Mouse (Mus musculus) megakaryocyte, embryonic 14.5 days (primary cell): ENCODE results near the gene Snai1.

Experiments used
- FLI1 ChIP-seq: IDR thresholded peaks from 2 replicates; pipeline ENCODE4 v1.6.1; 2012; ENCODE audit warnings: low read length, inconsistent platforms, mixed read lengths
- GATA1 ChIP-seq: IDR thresholded peaks from 3 replicates; pipeline ENCODE4 v1.6.1; 2012; ENCODE audit warnings: mixed read lengths, low read length, inconsistent platforms, borderline replicate concordance

DNA sequence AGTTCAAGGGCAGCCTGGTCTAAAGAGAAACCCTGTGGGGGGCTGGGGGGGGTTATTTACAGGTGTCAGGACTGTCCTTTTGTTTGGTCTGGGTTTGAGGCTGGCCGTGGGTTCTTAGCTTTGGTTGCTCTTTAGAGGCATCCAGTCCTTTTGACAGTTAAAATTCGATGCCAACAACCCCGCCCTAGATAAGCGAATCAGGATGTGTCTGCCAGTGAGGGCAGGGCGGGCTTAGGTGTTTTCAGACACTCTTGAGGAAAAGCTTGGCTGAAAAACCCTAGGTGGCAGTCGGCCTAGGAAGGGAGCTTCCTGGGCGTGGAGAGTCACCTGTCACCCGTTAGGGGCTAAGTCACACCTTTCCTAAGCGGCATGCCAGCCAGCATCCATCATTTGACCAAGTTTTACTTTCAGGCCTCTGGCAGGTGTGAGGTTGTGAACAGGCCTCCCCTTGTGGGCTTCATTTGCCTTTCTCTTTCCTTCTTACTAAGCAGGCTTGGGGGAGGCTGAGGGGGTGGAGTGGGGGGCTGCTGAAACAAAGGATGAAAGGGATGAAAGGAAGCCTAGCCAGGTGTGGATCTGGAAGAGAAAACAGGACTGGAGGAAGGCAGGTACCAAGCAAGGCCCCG is 1.6 kb upstream of the Snai1 start:
- TF ChIP-seq GATA1 (no peak), FLI1 (no peak)
